Mouse (Mus musculus): Measurements from ENCODE around the gene Tmem59l. TPM values are rescaled to one million over a fixed set of nuclear protein-coding genes. Genes with fewer than 3 reads are reported as not detected.

The Tmem59l gene
- total and polyA plus RNA-seq, 3 experiments = 0.03 TPM; not detected in 2

GRCm38 (mm10) chr8:70465701-70466100, 21.5 kb downstream of the Tmem59l start:
- ATAC-seq (ENCODE audit: extremely low read depth, insufficient number of reproducible peaks, low FRiP score, poor library complexity, severe bottlenecking) (no peak), DNase-seq (ENCODE audit: low spot score) (no peak)
- peaks cover 48% of the 10 kb centered on the region for H3K4me1 ChIP-seq (ENCODE audit: insufficient read depth, low read depth, low read length)
- peaks cover 99% of the 10 kb centered on the region for H3K36me3 ChIP-seq (replicated peaks)
- no peak overlapping the region for H3K4me3 ChIP-seq (ENCODE audit: low read depth, low read length)
- H3K9me3 ChIP-seq (replicated peaks) = no peaks in the 10 kb centered on the region
- H3K27me3 ChIP-seq (ENCODE audit: insufficient read depth, low read length) = no peaks in the 10 kb centered on the region
- TF ChIP-seq GATA1 (IDR thresholded peaks at IDR 0.05; ENCODE audit: borderline replicate concordance, low read length) (no peak), TAL1 (conservative IDR thresholded peaks at IDR 0.05; ENCODE audit: low read depth, low read length) (no peak), POLR2AphosphoS5 (IDR thresholded peaks at IDR 0.05; ENCODE audit: insufficient replicate concordance, low read depth, low read length) (no peak), GATA2 (IDR thresholded peaks at IDR 0.05; ENCODE audit: borderline replicate concordance, low read depth, low read length) (no peak)

GRCm38 (mm10) chr8:70464162-70464561, 23.0 kb downstream of the Tmem59l start:
- peaks cover 98% of the 10 kb centered on the region for H3K36me3 ChIP-seq (replicated peaks)
- TF ChIP-seq CTCF (IDR thresholded peaks at IDR 0.05; ENCODE audit: low read depth, low read length) (no peak), TAL1 (conservative IDR thresholded peaks at IDR 0.05; ENCODE audit: low read depth, low read length) (no peak), GATA1 (IDR thresholded peaks at IDR 0.05; ENCODE audit: borderline replicate concordance, low read length) (no peak), POLR2AphosphoS5 (IDR thresholded peaks at IDR 0.05; ENCODE audit: insufficient replicate concordance, low read depth, low read length) (no peak), GATA2 (IDR thresholded peaks at IDR 0.05; ENCODE audit: borderline replicate concordance, low read depth, low read length) (no peak)
- H3K27me3 ChIP-seq (ENCODE audit: insufficient read depth, low read length) = no peaks in the 10 kb centered on the region
- DNase-seq (ENCODE audit: low spot score) (no peak), ATAC-seq (ENCODE audit: extremely low read depth, insufficient number of reproducible peaks, low FRiP score, poor library complexity, severe bottlenecking) (no peak)
- peaks cover 39% of the 10 kb centered on the region for H3K4me1 ChIP-seq (ENCODE audit: insufficient read depth, low read depth, low read length)
- no peak overlapping the region for H3K4me3 ChIP-seq (ENCODE audit: low read depth, low read length)
- H3K9me3 ChIP-seq (replicated peaks) = peaks cover 7% of the 10 kb centered on the region

DNA sequence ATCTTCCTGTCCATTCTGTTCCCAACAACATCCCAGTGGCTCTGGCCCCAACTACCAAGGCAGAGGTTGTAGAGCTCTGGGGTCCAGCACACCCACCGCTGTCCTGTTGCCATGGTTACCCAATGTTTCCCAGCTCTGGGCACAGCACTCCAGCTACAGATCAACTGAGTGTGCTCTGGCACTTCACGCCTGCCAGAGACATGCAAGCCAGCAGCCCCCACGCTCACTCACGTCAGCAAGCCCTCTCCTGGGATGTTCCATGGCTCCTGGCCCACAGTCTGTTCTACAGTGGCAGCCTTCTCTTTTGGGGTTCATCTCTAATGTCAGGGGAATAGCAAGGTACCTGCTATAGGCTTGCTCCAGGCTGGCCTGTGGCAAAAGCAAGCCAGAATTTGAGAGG, 23.9 kb downstream of the Tmem59l start:
- ATAC-seq (ENCODE audit: extremely low read depth, insufficient number of reproducible peaks, low FRiP score, poor library complexity, severe bottlenecking) (no peak), DNase-seq (ENCODE audit: low spot score) (no peak)
- TF ChIP-seq CTCF (IDR thresholded peaks at IDR 0.05; ENCODE audit: low read depth, low read length) = no peak
- TF ChIP-seq TAL1 (conservative IDR thresholded peaks at IDR 0.05; ENCODE audit: low read depth, low read length) = no peak
- no peak for TF ChIP-seq POLR2AphosphoS5 (IDR thresholded peaks at IDR 0.05; ENCODE audit: insufficient replicate concordance, low read depth, low read length)
- no peak for TF ChIP-seq GATA2 (IDR thresholded peaks at IDR 0.05; ENCODE audit: borderline replicate concordance, low read depth, low read length)
- Histone ChIP-seq H3K4me1 (ENCODE audit: insufficient read depth, low read depth, low read length) (peaks cover 35% of the 10 kb centered on the region), H3K27me3 (ENCODE audit: insufficient read depth, low read length) (no peaks in the 10 kb centered on the region), H3K9me3 (replicated peaks) (peaks cover 7% of the 10 kb centered on the region), H3K4me3 (ENCODE audit: low read depth, low read length) (no peak overlapping the region), H3K36me3 (replicated peaks) (peaks cover 94% of the 10 kb centered on the region)

GRCm38 (mm10) chr8:70462516-70462813, 24.7 kb downstream of the Tmem59l start:
- TF ChIP-seq CTCF (IDR thresholded peaks at IDR 0.05; ENCODE audit: low read depth, low read length) (no peak), GATA1 (IDR thresholded peaks at IDR 0.05; ENCODE audit: borderline replicate concordance, low read length) (no peak), POLR2AphosphoS5 (IDR thresholded peaks at IDR 0.05; ENCODE audit: insufficient replicate concordance, low read depth, low read length) (no peak), TAL1 (conservative IDR thresholded peaks at IDR 0.05; ENCODE audit: low read depth, low read length) (no peak), GATA2 (IDR thresholded peaks at IDR 0.05; ENCODE audit: borderline replicate concordance, low read depth, low read length) (no peak)
- peaks cover 34% of the 10 kb centered on the region for H3K4me1 ChIP-seq (ENCODE audit: insufficient read depth, low read depth, low read length)
- H3K27me3 ChIP-seq (ENCODE audit: insufficient read depth, low read length) = no peaks in the 10 kb centered on the region
- H3K36me3 ChIP-seq (replicated peaks) = peaks cover 94% of the 10 kb centered on the region
- ATAC-seq (ENCODE audit: extremely low read depth, insufficient number of reproducible peaks, low FRiP score, poor library complexity, severe bottlenecking) = no peak
- H3K4me3 ChIP-seq (ENCODE audit: low read depth, low read length) = no peak overlapping the region
- no peak for DNase-seq (ENCODE audit: low spot score)
- peaks cover 7% of the 10 kb centered on the region for H3K9me3 ChIP-seq (replicated peaks)

- Histone ChIP-seq H3K4me3 (ENCODE audit: low read depth, low read length) (no peak overlapping the region), H3K9me3 (replicated peaks) (peaks cover 7% of the 10 kb centered on the region), H3K4me1 (ENCODE audit: insufficient read depth, low read depth, low read length) (peaks cover 35% of the 10 kb centered on the region), H3K36me3 (replicated peaks) (peaks cover 94% of the 10 kb centered on the region), H3K27me3 (ENCODE audit: insufficient read depth, low read length) (no peaks in the 10 kb centered on the region)
- no peak for DNase-seq (ENCODE audit: low spot score)
- TF ChIP-seq GATA1 (IDR thresholded peaks at IDR 0.05; ENCODE audit: borderline replicate concordance, low read length) = no peak
- no peak for TF ChIP-seq POLR2AphosphoS5 (IDR thresholded peaks at IDR 0.05; ENCODE audit: insufficient replicate concordance, low read depth, low read length)
- no peak for ATAC-seq (ENCODE audit: extremely low read depth, insufficient number of reproducible peaks, low FRiP score, poor library complexity, severe bottlenecking)
These were observed 25.2 kb downstream of the Tmem59l start for GRCm38 (mm10) chr8:70461765-70462515.

- Histone ChIP-seq H3K27me3 (ENCODE audit: insufficient read depth, low read length) (no peaks in the 10 kb centered on the region), H3K4me3 (ENCODE audit: low read depth, low read length) (no peak overlapping the region), H3K36me3 (replicated peaks) (peaks cover 94% of the 10 kb centered on the region), H3K4me1 (ENCODE audit: insufficient read depth, low read depth, low read length) (peaks cover 43% of the 10 kb centered on the region), H3K9me3 (replicated peaks) (peaks cover 7% of the 10 kb centered on the region)
- TF ChIP-seq GATA2 (IDR thresholded peaks at IDR 0.05; ENCODE audit: borderline replicate concordance, low read depth, low read length) (no peak), POLR2AphosphoS5 (IDR thresholded peaks at IDR 0.05; ENCODE audit: insufficient replicate concordance, low read depth, low read length) (no peak), GATA1 (IDR thresholded peaks at IDR 0.05; ENCODE audit: borderline replicate concordance, low read length) (no peak), CTCF (IDR thresholded peaks at IDR 0.05; ENCODE audit: low read depth, low read length) (no peak), TAL1 (conservative IDR thresholded peaks at IDR 0.05; ENCODE audit: low read depth, low read length) (no peak)
- DNase-seq (ENCODE audit: low spot score) = no peak
- no peak for ATAC-seq (ENCODE audit: extremely low read depth, insufficient number of reproducible peaks, low FRiP score, poor library complexity, severe bottlenecking)
These were observed 26.6 kb downstream of the Tmem59l start for GRCm38 (mm10) chr8:70460606-70461005.

Measured in G1E (cell line).